Mouse (Mus musculus) neural tube, embryonic 13.5 days (tissue): ENCODE data around the gene Cldn34a. TPM values are rescaled to one million over a fixed set of nuclear protein-coding genes. Genes with fewer than 3 reads are reported as not detected.
"Not testable (repeated sequence)": the region's sequence is repeated elsewhere in the genome, so short reads cannot be mapped to it uniquely, and the experiment has no call there.

ENCODE experiments used
- ATAC-seq: fragments of 200-750 bp; cut with Nextera tagmentation; 2 replicates; pipeline ENCODE4 v1.8.0; 2017; ENCODE audit warnings: low read depth, mild to moderate bottlenecking, moderate TSS enrichment, moderate library complexity
- H3K27ac ChIP-seq: fragments of 300-500 bp; sonication (generic); replicated peaks from 2 replicates; pipeline ENCODE4 v1.5.1; 2015; ENCODE audit warnings: moderate library complexity, mild to moderate bottlenecking, inconsistent platforms
- H3K27me3 ChIP-seq: fragments of 300-500 bp; sonication (generic); 2 replicates; pipeline ENCODE4 v1.6.1; 2015; ENCODE audit warnings: mild to moderate bottlenecking, inconsistent platforms
- H3K36me3 ChIP-seq: fragments of 300-500 bp; sonication (generic); 2 replicates; pipeline ENCODE4 v1.6.1; 2015; ENCODE audit warnings: mild to moderate bottlenecking, inconsistent platforms
- H3K4me1 ChIP-seq: fragments of 300-500 bp; sonication (generic); replicated peaks from 2 replicates; pipeline ENCODE4 v1.6.1; 2015; ENCODE audit warnings: inconsistent platforms
- H3K4me2 ChIP-seq: fragments of 300-500 bp; sonication (generic); 2 replicates; pipeline ENCODE4 v1.6.1; 2015; ENCODE audit warnings: inconsistent platforms, mild to moderate bottlenecking, moderate library complexity
- H3K4me3 ChIP-seq: fragments of 300-500 bp; sonication (generic); 2 replicates; pipeline ENCODE4 v1.5.1; 2015; ENCODE audit warnings: mild to moderate bottlenecking, inconsistent platforms
- H3K9ac ChIP-seq: fragments of 300-500 bp; sonication (generic); 2 replicates; pipeline ENCODE4 v1.6.1; 2015; ENCODE audit warnings: moderate library complexity, mild to moderate bottlenecking, inconsistent platforms
- H3K9me3 ChIP-seq: fragments of 300-500 bp; sonication (generic); 2 replicates; pipeline ENCODE4 v1.6.1; 2016; ENCODE audit warnings: inconsistent platforms
- WGBS: fragments of 180-500 bp; shearing (Covaris S2); methylation state at CpG from one replicate; pipeline ENCODE4 v1.1.7; 2015; 5-methylcytosine and 5-hydroxymethylcytosine counted together
- polyA plus RNA-seq: library from polyadenylated mRNA; unstranded; fragments of >200 nt; fragmentation: Nextera tagmentation; extraction: Ambion mirVana; gene quantifications from 2 replicates; pipeline ENCODE4 v1.2.1, GENCODE M21; 2015

Cldn34a gene
- polyA plus RNA-seq = not detected in 2 replicates

DNA sequence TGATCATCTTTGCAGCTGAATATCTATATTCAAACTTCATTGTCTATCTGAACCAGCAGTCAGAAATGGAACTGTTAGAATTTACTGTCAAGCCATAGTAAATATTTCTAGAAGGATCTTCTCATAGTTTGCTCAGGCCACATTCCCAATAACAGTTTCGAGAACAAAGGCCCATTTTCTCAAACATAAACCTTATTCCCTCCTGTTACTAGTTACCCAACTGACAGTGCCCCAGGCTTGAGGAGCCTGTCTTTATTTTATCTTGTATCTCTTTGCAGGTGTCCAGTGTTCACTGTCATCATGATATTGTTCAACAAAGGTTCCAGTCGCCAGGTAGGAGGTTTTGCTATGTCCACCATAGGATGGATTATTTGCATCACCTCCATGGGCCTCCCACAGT is at the start of gene Cldn34a:
Gene Cldn34a (plus strand): TSS at position 301 of the 400 bp plus-strand sequence.
- WGBS = 83% methylated on average over 2 of the region's 2 CpGs
- no peak within 1 kb of the TSS for H3K9ac ChIP-seq

DNA sequence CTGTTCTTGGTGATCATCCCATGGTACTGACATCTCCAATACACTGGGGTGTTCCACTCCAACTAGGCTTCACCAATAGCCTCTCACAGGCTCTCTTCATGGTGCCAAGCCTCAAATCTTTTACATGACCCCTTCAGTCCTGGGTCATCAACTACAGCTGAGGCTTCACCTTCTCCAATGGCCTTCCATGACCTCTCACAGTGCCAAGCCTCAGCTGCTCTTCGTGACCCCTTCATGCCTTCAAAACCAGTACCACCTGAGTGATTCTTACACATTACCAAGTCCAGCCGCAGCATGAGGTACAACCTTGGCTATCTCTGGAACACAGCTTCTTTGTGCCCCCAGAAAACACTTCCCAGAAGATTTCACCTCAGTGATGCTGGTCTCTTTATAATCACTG is 44.5 kb upstream of the Cldn34a start:
- H3K9me3 ChIP-seq, ATAC-seq: not testable (repeated sequence)

More for the DNA sequence above, at the start of gene Cldn34a:
- H3K9me3 ChIP-seq = no peaks in the 10 kb centered on the region
- H3K4me3 ChIP-seq = no peak within 1 kb of the TSS
- H3K27ac ChIP-seq = no peak within 1 kb of the TSS
- H3K27me3 ChIP-seq = peaks cover 25% of the 10 kb centered on the region
- ATAC-seq = no peak
- no peaks in the 10 kb centered on the region for H3K4me1 ChIP-seq
- H3K4me2 ChIP-seq = no peak within 1 kb of the TSS
- no peaks in the 10 kb centered on the region for H3K36me3 ChIP-seq

DNA sequence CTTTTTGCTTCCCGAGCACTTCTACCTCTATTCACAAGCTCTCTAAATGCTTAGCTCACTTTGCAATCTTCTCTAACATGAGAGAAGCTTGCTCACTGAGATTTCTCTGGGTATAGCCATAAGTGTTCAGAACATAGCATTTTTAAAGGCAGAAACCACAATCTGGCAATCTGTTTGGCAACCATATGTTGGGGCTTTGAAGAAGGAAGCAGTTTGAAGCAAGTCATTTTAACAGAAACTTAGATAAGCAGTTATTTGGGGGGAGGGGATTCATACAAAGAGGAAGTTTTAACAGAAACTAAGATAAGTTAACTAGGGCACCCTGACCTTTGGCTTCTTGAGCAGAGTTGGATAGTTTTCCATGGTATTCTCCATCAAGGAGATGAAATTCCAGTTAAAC is 17.4 kb upstream of the Cldn34a start:
- Histone ChIP-seq H3K9ac (no peak overlapping the region), H3K9me3 (no peaks in the 10 kb centered on the region), H3K4me1 (no peaks in the 10 kb centered on the region), H3K36me3 (no peaks in the 10 kb centered on the region), H3K4me2 (no peak overlapping the region), H3K27ac (no peak overlapping the region), H3K4me3 (no peak overlapping the region), H3K27me3 (peaks cover 74% of the 10 kb centered on the region)
- no peak for ATAC-seq
- 82% methylated on average over 1 of the region's 1 CpGs for WGBS

More for the DNA sequence above, 44.5 kb upstream of the Cldn34a start:
- WGBS = 80% methylated on average over 2 of the region's 2 CpGs
- H3K27ac ChIP-seq, H3K4me3 ChIP-seq, H3K9ac ChIP-seq, H3K36me3 ChIP-seq, H3K4me1 ChIP-seq, H3K4me2 ChIP-seq: not testable (repeated sequence)
- H3K27me3 ChIP-seq = peaks cover 18% of the 10 kb centered on the region; the same call in 1 of the 2 replicates

DNA sequence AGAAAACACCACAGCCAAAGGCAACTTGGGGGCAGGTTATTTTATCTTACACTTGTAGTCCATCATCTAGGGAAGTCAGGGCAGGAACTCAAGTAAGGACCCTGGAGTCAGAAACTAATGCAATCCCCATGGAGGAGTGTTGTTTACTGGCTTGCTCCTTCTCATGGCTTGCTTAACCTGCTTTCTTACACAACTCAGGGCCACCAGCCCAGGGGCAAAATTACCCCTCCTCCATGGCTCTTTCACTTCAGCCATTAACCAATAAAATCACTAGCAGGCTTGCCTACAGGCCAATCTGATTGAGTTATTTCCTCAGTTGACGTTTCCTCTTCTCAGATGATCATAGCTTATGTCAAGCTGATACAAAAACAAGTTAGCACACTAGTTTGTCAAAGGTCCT is 15.0 kb upstream of the Cldn34a start:
- WGBS = 71% methylated on average over 1 of the region's 1 CpGs

DNA sequence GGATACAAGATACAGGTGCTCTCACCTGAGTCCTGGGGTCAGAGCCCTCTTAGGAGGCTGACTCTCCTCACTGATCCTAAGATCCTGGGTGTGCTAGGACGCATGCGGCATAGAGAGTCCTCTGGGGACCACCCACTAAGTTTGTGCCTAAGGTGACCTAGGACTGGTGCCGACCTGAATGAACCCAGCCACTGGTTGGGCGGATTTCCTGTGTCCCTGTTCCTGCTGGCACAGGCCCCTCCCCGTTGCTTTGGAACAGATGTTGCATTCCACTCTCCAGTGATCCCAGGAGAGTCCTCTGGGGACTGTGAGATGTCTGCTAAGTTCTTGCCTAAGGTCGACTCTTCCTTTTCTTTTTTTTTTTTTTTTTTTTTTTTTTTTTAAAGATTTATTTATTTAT is 5.7 kb upstream of the Cldn34a start:
- Histone ChIP-seq H3K9me3 (no peaks in the 10 kb centered on the region), H3K4me1 (no peaks in the 10 kb centered on the region), H3K27ac (no peak overlapping the region), H3K4me2 (no peak overlapping the region), H3K4me3 (no peak overlapping the region), H3K36me3 (no peaks in the 10 kb centered on the region), H3K9ac (no peak overlapping the region), H3K27me3 (peaks cover 10% of the 10 kb centered on the region)
- ATAC-seq = no peak
- 82% methylated on average over 6 of the region's 6 CpGs for WGBS

More for the DNA sequence above, 15.0 kb upstream of the Cldn34a start:
- no peak overlapping the region for H3K9ac ChIP-seq
- no peak for ATAC-seq
- no peaks in the 10 kb centered on the region for H3K36me3 ChIP-seq
- no peaks in the 10 kb centered on the region for H3K9me3 ChIP-seq
- H3K4me2 ChIP-seq = no peak overlapping the region
- H3K27me3 ChIP-seq = peaks cover 53% of the 10 kb centered on the region
- no peak overlapping the region for H3K27ac ChIP-seq
- H3K4me3 ChIP-seq = no peak overlapping the region
- no peaks in the 10 kb centered on the region for H3K4me1 ChIP-seq

Other genes starting within 250 kb of the Cldn34a start
- gene Kantr, start 235.8 kb upstream of the Cldn34a start, polyA plus RNA-seq = 25.1 and 25.3 TPM in 2 replicates
- 56.7 and 57.7 TPM in 2 replicates for gene Tspyl2, start 220.9 kb upstream of the Cldn34a start, polyA plus RNA-seq
- gene Gpr173, start 194.6 kb upstream of the Cldn34a start, polyA plus RNA-seq = 9.2 and 9.5 TPM in 2 replicates
- 72.7 and 73.0 TPM in 2 replicates for gene Shroom2, start 206.1 kb downstream of the Cldn34a start, polyA plus RNA-seq
- gene Gpr143, start 218.6 kb downstream of the Cldn34a start, polyA plus RNA-seq = 0.18 and 0.77 TPM in 2 replicates